Mouse (Mus musculus): ENCODE measurements at regions not wholly inside any gene's neighbourhood (a gene's known extent, or its start where the extent isn't known, plus 50 kb on each side); places are given as distances from the start of the nearest gene placed in this dataset.

- no peaks in the 10 kb centered on the region for H3K9me3 ChIP-seq
- TF ChIP-seq FLI1 (IDR thresholded peaks at IDR 0.05; ENCODE audit: low read length) (no peak), GATA1 (IDR thresholded peaks at IDR 0.05; ENCODE audit: borderline replicate concordance, low read length) (no peak)
- H3K4me1 ChIP-seq: peaks cover 32% of the 10 kb centered on the region
- no peaks in the 10 kb centered on the region for H3K36me3 ChIP-seq (replicated peaks; ENCODE audit: low read length)
- H3K4me3 ChIP-seq (replicated peaks): no peak overlapping the region
- peaks cover 75% of the 10 kb centered on the region for H3K27me3 ChIP-seq (replicated peaks)
These were observed 66.7 kb upstream of the Ppara start for GRCm38 (mm10) chr15:85667906-85668590.

DNA sequence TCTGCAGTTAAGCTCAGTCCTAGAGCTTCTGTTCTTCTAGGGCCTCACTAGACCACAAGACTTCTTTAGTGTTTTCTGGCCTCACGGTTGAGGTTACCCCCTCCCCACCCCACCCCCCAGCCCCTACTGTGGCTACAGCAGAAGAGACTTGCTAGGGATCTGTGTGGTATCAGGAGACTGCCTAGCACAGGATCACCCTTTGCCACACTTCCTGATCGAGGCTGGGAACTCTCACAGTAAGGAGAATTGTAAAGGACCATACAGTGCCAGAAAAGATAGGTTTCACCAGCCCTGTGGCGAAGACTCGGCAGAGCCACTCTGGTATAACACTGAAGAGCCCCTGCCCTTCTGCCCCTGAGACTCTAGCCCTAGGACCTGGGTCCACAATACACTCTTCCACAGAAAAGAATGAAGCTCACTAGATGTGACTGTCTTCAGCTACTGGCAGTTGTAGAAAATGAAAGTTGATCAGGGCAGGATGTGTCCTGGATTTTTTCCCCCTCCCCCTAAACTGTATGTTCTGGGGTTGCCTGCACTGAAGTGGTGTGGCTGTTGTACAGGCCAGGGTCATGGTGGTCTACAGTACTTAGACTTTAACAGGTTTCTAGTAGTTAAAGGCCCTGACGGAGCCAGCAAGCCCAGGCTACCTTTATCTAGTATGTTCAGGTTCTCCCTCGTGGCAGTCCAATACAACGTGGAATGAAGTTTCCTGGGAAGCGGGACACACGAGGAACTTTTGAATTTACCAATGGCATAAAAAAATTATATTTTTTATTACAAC, 65.7 kb upstream of the Ppara start:
- TF ChIP-seq GATA1 (IDR thresholded peaks at IDR 0.05; ENCODE audit: borderline replicate concordance, low read length): no peak
- no peak for TF ChIP-seq FLI1 (IDR thresholded peaks at IDR 0.05; ENCODE audit: low read length)
- peaks cover 74% of the 10 kb centered on the region for H3K27me3 ChIP-seq (replicated peaks)
- H3K4me3 ChIP-seq (replicated peaks): peak overlapping the region; percentile 48
- H3K36me3 ChIP-seq (replicated peaks; ENCODE audit: low read length): no peaks in the 10 kb centered on the region
- H3K4me1 ChIP-seq: peaks cover 32% of the 10 kb centered on the region
- no peaks in the 10 kb centered on the region for H3K9me3 ChIP-seq

DNA sequence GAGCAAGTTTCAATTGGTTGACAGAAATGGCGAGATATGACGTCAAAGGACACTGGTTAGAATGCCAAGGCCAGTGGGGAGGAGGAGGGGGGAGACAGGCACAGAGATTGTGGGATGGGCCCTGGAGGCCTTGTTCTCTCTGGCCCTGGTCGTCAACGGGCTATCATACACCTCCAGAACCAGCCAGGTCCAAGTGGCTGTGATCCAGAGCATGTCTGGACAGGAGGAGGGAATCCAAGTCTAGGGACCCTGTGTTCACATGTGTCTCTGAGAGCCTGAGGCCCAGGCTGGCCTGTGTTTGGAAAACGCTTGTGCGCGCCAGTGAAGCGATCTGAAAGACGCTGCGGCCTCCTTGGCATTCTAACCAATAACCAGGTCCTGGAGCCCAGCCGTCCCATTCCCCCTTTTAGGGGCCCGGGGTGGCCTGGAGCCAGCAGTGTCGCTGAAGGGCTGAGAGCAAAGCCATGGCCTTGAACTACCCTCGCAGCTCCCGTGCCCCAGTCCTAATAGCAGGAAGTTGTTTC, 65.1 kb upstream of the Ppara start:
- no peaks in the 10 kb centered on the region for H3K9me3 ChIP-seq
- H3K4me1 ChIP-seq: peaks cover 32% of the 10 kb centered on the region
- H3K4me3 ChIP-seq (replicated peaks): peak overlapping the region; percentile 90
- no peaks in the 10 kb centered on the region for H3K36me3 ChIP-seq (replicated peaks; ENCODE audit: low read length)
- TF ChIP-seq GATA1 (IDR thresholded peaks at IDR 0.05; ENCODE audit: borderline replicate concordance, low read length): no peak
- no peak for TF ChIP-seq FLI1 (IDR thresholded peaks at IDR 0.05; ENCODE audit: low read length)
- peaks cover 76% of the 10 kb centered on the region for H3K27me3 ChIP-seq (replicated peaks)

DNA sequence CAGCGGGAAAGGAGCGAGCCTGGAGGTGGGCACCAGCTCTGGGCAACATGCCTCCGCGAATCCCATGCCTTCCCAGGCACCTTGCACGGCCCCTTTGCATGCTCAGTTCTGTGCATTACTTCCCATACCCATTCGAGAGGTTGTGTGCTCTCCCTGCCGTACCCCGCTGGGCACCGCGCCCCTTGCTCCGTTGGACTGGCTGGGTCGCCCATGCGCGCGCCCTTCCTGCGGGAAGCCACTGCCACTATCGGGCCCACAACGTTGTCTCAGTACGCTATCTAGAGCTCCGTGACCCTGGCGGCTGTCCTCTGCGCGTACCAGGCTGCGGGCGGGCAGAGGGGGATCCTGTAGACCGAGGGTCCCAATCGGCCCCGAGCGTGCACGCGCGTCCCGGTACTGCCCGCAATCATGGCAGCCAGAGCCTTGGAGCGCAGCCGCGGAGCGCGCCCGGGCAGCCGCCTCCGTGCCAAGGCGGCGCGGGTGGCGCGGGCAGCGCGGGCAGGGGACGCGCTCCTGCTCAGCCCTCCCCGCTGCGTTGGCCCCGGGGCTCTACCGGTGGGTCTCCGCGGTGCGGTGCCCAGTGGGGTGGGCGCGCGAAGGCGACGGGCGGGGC, 64.5 kb upstream of the Ppara start:
- no peak for TF ChIP-seq FLI1 (IDR thresholded peaks at IDR 0.05; ENCODE audit: low read length)
- TF ChIP-seq GATA1 (IDR thresholded peaks at IDR 0.05; ENCODE audit: borderline replicate concordance, low read length): no peak
- Histone ChIP-seq H3K27me3 (replicated peaks) (peaks cover 79% of the 10 kb centered on the region), H3K4me1 (peaks cover 32% of the 10 kb centered on the region), H3K9me3 (no peaks in the 10 kb centered on the region), H3K36me3 (replicated peaks; ENCODE audit: low read length) (no peaks in the 10 kb centered on the region), H3K4me3 (replicated peaks) (peak overlapping the region; percentile 90)

DNA sequence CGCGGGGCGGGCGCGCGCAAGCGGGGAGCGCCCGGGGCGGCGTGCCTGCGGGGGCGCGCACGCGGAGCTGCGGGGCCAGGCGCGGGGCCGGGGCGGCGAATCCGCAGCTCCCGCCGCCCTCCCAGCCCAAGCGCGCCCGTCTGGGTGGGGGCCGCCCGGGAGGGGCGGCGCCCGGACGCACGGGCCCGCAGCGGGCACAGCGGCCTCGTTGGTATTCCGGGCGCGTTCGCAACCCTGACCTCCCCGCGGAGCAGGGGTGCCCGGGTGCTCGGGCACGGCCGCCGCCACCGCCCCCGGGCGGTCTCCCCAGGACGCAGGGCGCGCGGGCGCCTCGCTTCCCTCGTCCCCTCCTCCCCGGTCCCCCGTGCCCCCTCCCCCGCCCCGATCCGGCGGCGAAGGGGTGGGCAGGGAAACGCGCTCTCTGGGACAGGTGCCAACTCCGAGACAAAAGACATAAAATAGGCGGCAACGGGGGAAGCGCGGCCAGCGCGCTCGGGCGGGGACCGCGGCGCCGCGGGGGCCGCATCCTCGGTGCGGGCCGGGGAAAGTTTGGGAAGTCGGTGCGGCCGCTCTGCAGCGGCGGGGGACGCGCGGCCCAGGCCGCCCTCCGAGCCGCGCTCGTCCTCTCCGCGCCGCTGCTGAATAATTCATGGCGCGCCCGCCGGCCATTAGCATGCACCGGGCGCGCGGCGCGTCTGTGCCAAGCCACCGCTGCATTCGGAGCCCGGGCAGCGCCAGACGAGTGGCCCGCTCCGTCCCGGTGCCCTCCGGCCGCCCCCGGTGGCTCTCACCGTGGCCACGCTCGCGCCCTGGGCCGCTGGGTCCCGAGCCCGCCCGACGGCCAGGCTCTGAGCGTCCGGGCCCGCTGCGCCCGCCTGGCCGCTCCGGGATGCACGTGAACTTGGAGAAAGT, 63.7 kb upstream of the Ppara start:
- Histone ChIP-seq H3K4me3 (replicated peaks) (peak overlapping the region; percentile 90), H3K27me3 (replicated peaks) (peaks cover 82% of the 10 kb centered on the region), H3K9me3 (no peaks in the 10 kb centered on the region), H3K4me1 (peaks cover 32% of the 10 kb centered on the region), H3K36me3 (replicated peaks; ENCODE audit: low read length) (no peaks in the 10 kb centered on the region)
- no peak for TF ChIP-seq GATA1 (IDR thresholded peaks at IDR 0.05; ENCODE audit: borderline replicate concordance, low read length)
- no peak for TF ChIP-seq FLI1 (IDR thresholded peaks at IDR 0.05; ENCODE audit: low read length)

GRCm38 (mm10) chr15:85671701-85672191, 63.0 kb upstream of the Ppara start:
- peaks cover 82% of the 10 kb centered on the region for H3K27me3 ChIP-seq (replicated peaks)
- H3K36me3 ChIP-seq (replicated peaks; ENCODE audit: low read length): no peaks in the 10 kb centered on the region
- peak overlapping the region; percentile 90 for H3K4me3 ChIP-seq (replicated peaks)
- no peaks in the 10 kb centered on the region for H3K9me3 ChIP-seq
- no peak for TF ChIP-seq GATA1 (IDR thresholded peaks at IDR 0.05; ENCODE audit: borderline replicate concordance, low read length)
- no peak for TF ChIP-seq FLI1 (IDR thresholded peaks at IDR 0.05; ENCODE audit: low read length)
- peaks cover 32% of the 10 kb centered on the region for H3K4me1 ChIP-seq

GRCm38 (mm10) chr15:85672376-85672775, 62.4 kb upstream of the Ppara start:
- Histone ChIP-seq H3K4me3 (replicated peaks) (no peak overlapping the region), H3K27me3 (replicated peaks) (peaks cover 83% of the 10 kb centered on the region), H3K9me3 (no peaks in the 10 kb centered on the region), H3K36me3 (replicated peaks; ENCODE audit: low read length) (no peaks in the 10 kb centered on the region), H3K4me1 (peaks cover 32% of the 10 kb centered on the region)
- TF ChIP-seq FLI1 (IDR thresholded peaks at IDR 0.05; ENCODE audit: low read length) (no peak), GATA1 (IDR thresholded peaks at IDR 0.05; ENCODE audit: borderline replicate concordance, low read length) (no peak)

DNA sequence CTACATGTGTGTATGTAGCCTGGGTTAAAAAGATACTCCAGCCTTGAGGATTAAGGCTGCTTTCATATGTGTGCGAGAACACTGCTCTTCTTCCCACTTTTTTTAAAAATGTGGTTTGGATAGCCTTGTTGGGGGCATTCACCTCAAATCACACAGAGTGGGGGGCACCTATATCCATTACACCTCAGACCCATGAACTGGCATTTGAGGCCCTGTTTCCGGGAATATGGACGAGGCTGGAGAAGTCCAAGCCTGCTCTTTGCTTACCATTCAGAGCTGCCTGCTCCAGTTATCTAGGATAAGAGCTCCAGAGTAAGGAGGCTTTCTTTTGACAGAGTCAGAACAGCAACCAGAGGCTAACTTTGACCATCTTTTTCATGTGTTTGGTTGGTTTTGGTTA, 61.9 kb upstream of the Ppara start:
- no peaks in the 10 kb centered on the region for H3K36me3 ChIP-seq (replicated peaks; ENCODE audit: low read length)
- H3K27me3 ChIP-seq (replicated peaks): peaks cover 84% of the 10 kb centered on the region
- no peaks in the 10 kb centered on the region for H3K9me3 ChIP-seq
- no peak for TF ChIP-seq GATA1 (IDR thresholded peaks at IDR 0.05; ENCODE audit: borderline replicate concordance, low read length)
- no peak for TF ChIP-seq FLI1 (IDR thresholded peaks at IDR 0.05; ENCODE audit: low read length)
- H3K4me1 ChIP-seq: peaks cover 32% of the 10 kb centered on the region
- H3K4me3 ChIP-seq (replicated peaks): no peak overlapping the region

GRCm38 (mm10) chr15:85673506-85673905, 61.3 kb upstream of the Ppara start:
- Histone ChIP-seq H3K4me1 (peaks cover 32% of the 10 kb centered on the region), H3K27me3 (replicated peaks) (peaks cover 90% of the 10 kb centered on the region), H3K4me3 (replicated peaks) (no peak overlapping the region), H3K36me3 (replicated peaks; ENCODE audit: low read length) (no peaks in the 10 kb centered on the region), H3K9me3 (no peaks in the 10 kb centered on the region)
- TF ChIP-seq GATA1 (IDR thresholded peaks at IDR 0.05; ENCODE audit: borderline replicate concordance, low read length) (no peak), FLI1 (IDR thresholded peaks at IDR 0.05; ENCODE audit: low read length) (no peak)
